Comparison of ENCODE assay signal across 25 mouse cellular contexts in genomic region chr4:139182511-139182910, GRCm38 (mm10). TPM values are rescaled to one million over a fixed set of nuclear protein-coding genes. Genes with fewer than 3 reads are reported as not detected.
DNase-seq lines count a peak whose midpoint lies in the region; ATAC-seq lines count a peak whose summit lies in the region.
"Had no signal": no experiment of that assay in that cellular context is flagged by ENCODE, and none has a peak within 500 bp of the region (broad histone marks: within the 10 kb centered on the region; RNA-seq: fewer than 3 reads in every experiment).

No protein-coding gene starts in this region.

- no peak for ATAC-seq in heart, embryonic 12.5 days (ENCODE audit: insufficient number of reproducible peaks, low FRiP score)
- ATAC-seq: activated CD4-positive, CD25-positive, alpha-beta regulatory T cell, adult 4 months; CD4-positive, CD25-positive, alpha-beta regulatory T cell, adult 4 months; Patski had no signal

- no peak overlapping the region for H3K4me3 ChIP-seq in heart, embryonic 12.5 days

- H3K4me1 ChIP-seq in heart, embryonic 12.5 days (replicated peaks): peaks cover 11% of the 10 kb centered on the region

- H3K27me3 ChIP-seq in heart, embryonic 12.5 days (replicated peaks): no peaks in the 10 kb centered on the region
- H3K27me3 ChIP-seq: CH12.LX, Patski had no signal

- peaks cover 3% of the 10 kb centered on the region; the same call in 1 of the 2 replicates for H3K9me3 ChIP-seq in heart, embryonic 12.5 days (replicated peaks)

- no peak for DNase-seq in heart, postnatal 10 days
- peak; percentile 65 for DNase-seq in ES-CJ7 (ENCODE audit: low read depth, low spot score)
- peak; percentile 84 for DNase-seq in R1 (ENCODE audit: low read depth, low spot score)
- DNase-seq in ZHBTc4 (ENCODE audit: low read depth, low spot score): peak; percentile 56
- no peak for DNase-seq in layer of hippocampus, postnatal 36 days
- no peak for DNase-seq in lung, postnatal 14 days
- DNase-seq in adrenal gland, adult 8-10 months: no peak
- DNase-seq: adrenal gland, adult 2 months; adrenal gland, postnatal 10 days; adrenal gland, postnatal 14 days; adrenal gland, postnatal 25 days; adrenal gland, postnatal 36 days; B cell, adult 2 months; cerebellum, adult 11 months; cerebellum, adult 11-12 months; cerebellum, adult 18-20 months; cerebellum, adult 2 months; cerebellum, adult 8-10 months; cerebellum, adult 9-10 months had no signal

- peak overlapping the region; percentile 42; the same call in 1 of the 2 replicates for H3K9ac ChIP-seq in heart, embryonic 12.5 days

- H3K27ac ChIP-seq in heart, embryonic 12.5 days (ENCODE audit: poor library complexity, severe bottlenecking): no peak overlapping the region

- H3K36me3 ChIP-seq in heart, embryonic 12.5 days: no peaks in the 10 kb centered on the region
- H3K36me3 ChIP-seq: G1E had no signal

- intact Hi-C loops in heart, postnatal 10 days (cut with DNase I): no loop called here

- no peak overlapping the region for H3K4me2 ChIP-seq in heart, embryonic 12.5 days

RNA-seq across cellular contexts. Expression of gene Capzb, which starts 10.2 kb away (rescaled TPM):
- 395 and 402 TPM in 2 replicates for polyA plus RNA-seq in heart, embryonic 12.5 days (2016; fragmentation: Nextera tagmentation; extraction: Ambion mirVana)
- total RNA-seq in heart, postnatal 10 days (2021): 100 to 1,000 TPM; 394 to 406 TPM
- total RNA-seq in layer of hippocampus, postnatal 36 days (2021): 100 to 1,000 TPM; 417 to 423 TPM
- 100 to 1,000 TPM; 357 to 412 (median 388) TPM for total RNA-seq in adrenal gland, adult 8-10 months (2022)

RNA-seq across cellular contexts. Expression of gene Minos1, which starts 51.6 kb away (rescaled TPM):
- polyA plus RNA-seq in heart, embryonic 12.5 days (2016; fragmentation: Nextera tagmentation; extraction: Ambion mirVana): 682 and 719 TPM in 2 replicates
- 100 to 1,000 TPM; 714 to 726 TPM for total RNA-seq in heart, postnatal 10 days (2021)
- total RNA-seq in layer of hippocampus, postnatal 36 days (2021): 100 to 1,000 TPM; 198 to 212 TPM
- 100 to 1,000 TPM; 273 to 460 (median 363) TPM for total RNA-seq in adrenal gland, adult 8-10 months (2022)

Comparison
In these comparisons a context has a peak if more than half of its experiments do, and no peak if none do; other contexts are left out.
1. DNase-seq: peak in ES-CJ7 (single experiment), R1 (single experiment) and ZHBTc4 (single experiment); none in heart, postnatal 10 days (0 of 2), layer of hippocampus, postnatal 36 days (0 of 2), lung, postnatal 14 days (single experiment) and adrenal gland, adult 8-10 months (single experiment).